Comparison of ENCODE assay signal across 31 mouse cellular contexts in genomic region chr10:108293620-108294195, GRCm38 (mm10). TPM values are rescaled to one million over a fixed set of nuclear protein-coding genes. Genes with fewer than 3 reads are reported as not detected.
A peak's percentile ranks its signal among the peaks of the same experiment; 100 is the strongest.
DNase-seq lines count a peak whose midpoint lies in the region; ATAC-seq and TF ChIP-seq lines count a peak whose summit lies in the region.
"Had no signal": no experiment of that assay in that cellular context is flagged by ENCODE, and none has a peak within 500 bp of the region (broad histone marks: within the 10 kb centered on the region; RNA-seq: fewer than 3 reads in every experiment).

No protein-coding gene starts in this region.

- no peaks in the 10 kb centered on the region for H3K36me3 ChIP-seq in ES-E14 (ENCODE audit: control insufficient read depth, insufficient read depth, low read length, poor library complexity, severe bottlenecking)
- H3K36me3 ChIP-seq in embryonic facial prominence, embryonic 14.5 days (ENCODE audit: control insufficient read depth, insufficient read depth, low read length): no peaks in the 10 kb centered on the region
- H3K36me3 ChIP-seq: embryonic facial prominence, embryonic 12.5 days; heart, embryonic 13.5 days; limb, embryonic 13.5 days; liver, embryonic 12.5 days had no signal

- peak overlapping the region; percentile 80 for H3K27ac ChIP-seq in ES-E14 (ENCODE audit: insufficient read depth, low read depth, low read length, poor library complexity, severe bottlenecking)
- no peak overlapping the region for H3K27ac ChIP-seq in embryonic facial prominence, embryonic 14.5 days (replicated peaks; ENCODE audit: low read depth, low read length)
- H3K27ac ChIP-seq: embryonic facial prominence, embryonic 12.5 days; heart, embryonic 13.5 days; hindbrain, embryonic 14.5 days; limb, embryonic 13.5 days; liver, embryonic 12.5 days had no signal

- H3K27me3 ChIP-seq in embryonic facial prominence, embryonic 14.5 days (replicated peaks; ENCODE audit: control insufficient read depth, insufficient read depth, low read length): no peaks in the 10 kb centered on the region
- H3K27me3 ChIP-seq: CH12.LX; embryonic facial prominence, embryonic 12.5 days; heart, embryonic 13.5 days; limb, embryonic 13.5 days; liver, embryonic 12.5 days had no signal

- H3K9me3 ChIP-seq in ES-E14 (ENCODE audit: control insufficient read depth, insufficient read depth, low read depth, low read length): no peaks in the 10 kb centered on the region
- H3K9me3 ChIP-seq in embryonic facial prominence, embryonic 14.5 days (ENCODE audit: control insufficient read depth, low read length): no peaks in the 10 kb centered on the region
- H3K9me3 ChIP-seq: embryonic facial prominence, embryonic 12.5 days; heart, embryonic 13.5 days; limb, embryonic 13.5 days; liver, embryonic 12.5 days had no signal

- in situ Hi-C loops in ES-E14 (cut with MboI; ENCODE audit: low sequenced_read_pairs in 2 of 2, unreplicated experiment in 2 of 2): no loop called here

- peaks cover 5 to 13% of the 10 kb centered on the region in 2 experiments; a peak in 3 of 4 replicates for H3K4me1 ChIP-seq in ES-E14 (ENCODE audit: control insufficient read depth in 2 of 2, insufficient read depth in 2 of 2, low read length in 2 of 2, poor library complexity in 1 of 2)
- H3K4me1 ChIP-seq in embryonic facial prominence, embryonic 14.5 days (ENCODE audit: control insufficient read depth, insufficient read depth, low read length): no peaks in the 10 kb centered on the region
- H3K4me1 ChIP-seq: embryonic facial prominence, embryonic 12.5 days; limb, embryonic 13.5 days; liver, embryonic 12.5 days had no signal

- peak overlapping the region; percentile 62; the same call in 1 of the 2 replicates for H3K9ac ChIP-seq in ES-E14 (ENCODE audit: insufficient read depth, low read depth, low read length, poor library complexity, severe bottlenecking)
- H3K9ac ChIP-seq in embryonic facial prominence, embryonic 14.5 days (ENCODE audit: low read depth, low read length): no peak overlapping the region
- H3K9ac ChIP-seq: embryonic facial prominence, embryonic 12.5 days; forebrain, postnatal 0 days; heart, embryonic 13.5 days; hindbrain, embryonic 14.5 days; limb, embryonic 13.5 days; liver, embryonic 12.5 days had no signal

- H3K4me3 ChIP-seq in ES-E14 (ENCODE audit: insufficient read depth in 1 of 2, low read depth in 1 of 2, low read length in 2 of 2, poor library complexity in 1 of 2, severe bottlenecking in 1 of 2): 0 out of 4 replicates have a peak overlapping the region, but pooled peaks of 1 of the 2 experiments have one; percentile 14
- H3K4me3 ChIP-seq in embryonic facial prominence, embryonic 14.5 days (ENCODE audit: low read depth, low read length): no peak overlapping the region
- H3K4me3 ChIP-seq: embryonic facial prominence, embryonic 12.5 days; heart, embryonic 13.5 days; limb, embryonic 13.5 days; liver, embryonic 12.5 days had no signal

- 84% methylated on average over 16 of the region's 16 CpGs for WGBS in embryonic facial prominence, embryonic 14.5 days

- no peak overlapping the region for H3K4me2 ChIP-seq in embryonic facial prominence, embryonic 14.5 days (ENCODE audit: low read depth, low read length)
- H3K4me2 ChIP-seq: embryonic facial prominence, embryonic 12.5 days; heart, embryonic 13.5 days; hindbrain, embryonic 14.5 days; limb, embryonic 13.5 days; liver, embryonic 12.5 days had no signal

- ATAC-seq in frontal cortex, adult (ENCODE audit: low TSS enrichment): peak; percentile 35; the same call in 1 of the 2 replicates
- no peak for ATAC-seq in embryonic facial prominence, embryonic 14.5 days (ENCODE audit: low read depth)
- ATAC-seq: forebrain, postnatal 0 days; intestine, postnatal 0 days; liver, embryonic 12.5 days had no signal

- no peak for DNase-seq in frontal cortex, postnatal 25 days (ENCODE audit: low spot score in 2 of 2)
- peak; percentile 38 for DNase-seq in testis, postnatal 14 days (ENCODE audit: low spot score)
- DNase-seq in testis, postnatal 10 days (ENCODE audit: low spot score): no peak
- no peak for DNase-seq in ES-E14 (ENCODE audit: low read depth, low spot score)
- peak; percentile 53 for DNase-seq in embryonic facial prominence, embryonic 14.5 days (ENCODE audit: low spot score)
- DNase-seq in right cerebral cortex, postnatal 4 days: no peak
- DNase-seq in heart, adult 9 months (ENCODE audit: low spot score in 2 of 2): no peak
- DNase-seq: adrenal gland, postnatal 25 days; cerebellum, adult 2 months; cerebellum, postnatal 25 days; forebrain, postnatal 0 days; gastrocnemius, postnatal 25 days; heart, adult 18-20 months; heart, postnatal 10 days; kidney, adult 9 months; kidney, postnatal 10 days; lung, adult 18-20 months; lung, postnatal 10 days; midbrain, embryonic 14.5 days; right cerebral cortex, postnatal 25 days; spleen, adult 18-20 months; thymus, adult 2 months; thymus, postnatal 4 days had no signal

TF ChIP-seq in ES-E14, 5 proteins besides CTCF, POLR2A, EP300 and RAD21:
- TF ChIP-seq HCFC1 (IDR thresholded peaks at IDR 0.05; ENCODE audit: borderline replicate concordance, insufficient read depth, low read length): no peak
- TF ChIP-seq MAFK (IDR thresholded peaks at IDR 0.05; ENCODE audit: insufficient read depth, low read depth, low read length): no peak
- no peak for TF ChIP-seq ZC3H11A (IDR thresholded peaks at IDR 0.05; ENCODE audit: borderline replicate concordance, low read depth, low read length)
- no peak; the same call in 1 of the 2 replicates for TF ChIP-seq ZNF384 (IDR thresholded peaks at IDR 0.05; ENCODE audit: low read depth, low read length)
- TF ChIP-seq CHD2 (IDR thresholded peaks at IDR 0.05; ENCODE audit: low read depth, low read length): no peak
TF ChIP-seq in ES-E14: peak in this region for 0.

RNA-seq across cellular contexts. Expression of gene Pawr, which starts 38.2 kb away (rescaled TPM):
- total RNA-seq in ES-E14 (2012; rRNA removed): 33.5 and 36.4 TPM in 2 replicates
- 7.1 TPM in 2 replicates for polyA plus RNA-seq in embryonic facial prominence, embryonic 14.5 days (2014; fragmentation: Nextera tagmentation; extraction: Ambion mirVana)
- total RNA-seq: CH12.LX had no signal

Comparison
In these comparisons a context has a peak if more than half of its experiments do, and no peak if none do; other contexts are left out.
1. DNase-seq: peak in testis, postnatal 14 days (single experiment) and embryonic facial prominence, embryonic 14.5 days (single experiment); none in frontal cortex, postnatal 25 days (0 of 2), testis, postnatal 10 days (single experiment), ES-E14 (single experiment), right cerebral cortex, postnatal 4 days (single experiment) and heart, adult 9 months (0 of 2).